18 mouse cellular contexts compared by ENCODE assay signal in genomic region chr14:20154937-20155336, GRCm38 (mm10).
DNase-seq lines count a peak whose midpoint lies in the region; ATAC-seq lines count a peak whose summit lies in the region.
"Had no signal": no experiment of that assay in that cellular context is flagged by ENCODE, and none has a peak within 500 bp of the region (broad histone marks: within the 10 kb centered on the region; RNA-seq: fewer than 3 reads in every experiment).

No protein-coding gene starts in this region.

- ATAC-seq in frontal cortex, adult (ENCODE audit: low TSS enrichment): peak; percentile 85
- ATAC-seq: forebrain, embryonic 14.5 days; midbrain, embryonic 13.5 days had no signal

- DNase-seq in frontal cortex, postnatal 36 days (ENCODE audit: low spot score in 2 of 2): no peak
- DNase-seq in right cerebral cortex, adult 2 months (ENCODE audit: low spot score in 2 of 2): peak; percentile 4 to 7
- no peak for DNase-seq in right cerebral cortex, postnatal 10 days (ENCODE audit: low spot score in 2 of 2)
- DNase-seq in fibroblast of lung, adult 2 months (ENCODE audit: low read depth): peak; percentile 62
- DNase-seq in thymus, postnatal 36 days: no peak
- no peak for DNase-seq in urinary bladder, postnatal 36 days (ENCODE audit: low spot score in 2 of 2)
- DNase-seq: cerebellum, adult 11-12 months; cerebellum, postnatal 36 days; embryo, embryonic 11 days; gastrocnemius, postnatal 25 days; kidney, adult 18-20 months; liver, embryonic 13.5 days; lung, adult 2 months; lung, postnatal 14 days; thymus, postnatal 4 days had no signal

Comparison
In these comparisons a context has a peak if more than half of its experiments do, and no peak if none do; other contexts are left out.
1. DNase-seq: peak in right cerebral cortex, adult 2 months (2 of 2) and fibroblast of lung, adult 2 months (single experiment); none in frontal cortex, postnatal 36 days (0 of 2), right cerebral cortex, postnatal 10 days (0 of 2), thymus, postnatal 36 days (0 of 2) and urinary bladder, postnatal 36 days (0 of 2).